Mouse (Mus musculus) cerebellum, postnatal 4 days (tissue): Measurements from ENCODE around the gene Apol6.

ENCODE experiments used
- DNase-seq, 2 experiments: peaks; one replicate each; pipeline ENCODE4 v3.0.0; 2022; ENCODE audit warnings: low spot score in 2 of 2, mixed read lengths in 1 of 2

Gene Apol6

DNA sequence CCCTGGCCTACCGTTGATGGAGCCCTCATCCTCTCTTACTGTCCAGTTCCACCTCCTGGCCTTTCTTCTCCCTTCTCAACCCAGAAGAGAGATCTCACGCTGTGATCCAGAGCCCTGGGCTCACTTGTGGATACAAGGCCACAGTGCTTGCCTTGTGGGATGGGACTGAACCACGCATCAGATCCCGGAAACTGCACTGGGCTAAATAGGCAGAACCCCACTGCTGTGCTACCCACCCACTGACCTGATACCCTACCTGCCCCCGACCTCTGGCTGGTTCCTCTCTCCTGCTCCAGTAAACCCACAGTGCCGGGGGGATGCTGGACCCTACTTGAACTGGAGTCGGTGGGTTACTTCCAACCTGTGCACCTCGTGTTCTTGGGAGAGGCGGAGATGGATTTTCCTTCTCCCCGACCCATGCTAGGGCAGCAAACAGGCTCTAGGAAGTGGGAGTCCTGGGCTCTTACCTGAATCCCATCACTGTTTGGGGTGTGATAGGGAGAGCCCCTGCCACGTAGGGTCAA is 26.3 kb downstream of the Apol6 start:
- no peak for DNase-seq

DNA sequence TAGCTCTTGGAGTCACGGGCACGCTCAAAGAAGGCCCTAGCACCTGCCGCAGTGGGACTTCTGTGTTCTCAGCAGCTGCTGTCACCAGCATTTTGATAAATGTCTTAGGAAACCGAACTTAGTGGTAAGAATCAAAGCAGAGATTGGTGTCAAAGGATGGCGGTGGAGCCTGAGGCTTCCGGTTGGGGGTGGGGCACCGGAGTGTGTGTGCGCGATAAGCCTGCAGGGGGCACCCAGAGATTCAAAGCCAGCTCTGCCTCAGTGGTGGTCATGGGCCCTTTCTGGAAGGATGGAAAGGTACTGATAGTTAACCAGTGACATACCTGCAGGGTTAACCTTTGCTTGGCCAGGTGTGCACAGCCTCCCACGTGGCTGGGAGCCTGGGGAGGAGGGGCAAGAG is 27.0 kb downstream of the Apol6 start:
- DNase-seq = no peak

DNA sequence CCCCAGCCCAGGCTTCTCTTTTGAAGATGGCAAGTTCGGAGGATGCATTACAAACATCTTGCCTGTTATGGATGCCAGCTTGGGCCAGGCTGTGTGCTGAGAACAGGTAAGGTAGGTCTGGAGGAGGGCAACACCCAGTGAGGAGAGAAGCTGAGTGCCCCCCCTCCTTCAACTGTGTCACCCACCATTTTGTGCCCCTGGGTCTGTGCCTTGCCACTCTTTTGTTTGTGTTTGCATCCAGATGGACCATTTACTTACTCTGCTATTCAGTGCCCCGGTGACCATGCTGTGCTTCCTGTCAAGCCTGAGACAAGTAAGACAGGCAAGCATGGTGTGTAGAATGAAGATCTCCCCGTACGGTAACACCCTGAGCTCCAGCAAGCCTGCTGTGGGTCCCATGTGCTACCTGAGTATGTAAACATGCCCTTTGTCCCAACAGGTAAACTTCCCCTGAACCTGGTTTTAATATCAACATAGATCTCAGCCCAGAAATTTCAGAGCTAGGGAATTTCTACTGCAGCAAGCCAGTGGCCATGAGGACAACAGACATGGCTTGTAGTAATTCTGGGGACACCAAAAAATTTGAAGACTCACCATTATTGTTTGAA is 28.1 kb downstream of the Apol6 start:
- DNase-seq = no peak

DNA sequence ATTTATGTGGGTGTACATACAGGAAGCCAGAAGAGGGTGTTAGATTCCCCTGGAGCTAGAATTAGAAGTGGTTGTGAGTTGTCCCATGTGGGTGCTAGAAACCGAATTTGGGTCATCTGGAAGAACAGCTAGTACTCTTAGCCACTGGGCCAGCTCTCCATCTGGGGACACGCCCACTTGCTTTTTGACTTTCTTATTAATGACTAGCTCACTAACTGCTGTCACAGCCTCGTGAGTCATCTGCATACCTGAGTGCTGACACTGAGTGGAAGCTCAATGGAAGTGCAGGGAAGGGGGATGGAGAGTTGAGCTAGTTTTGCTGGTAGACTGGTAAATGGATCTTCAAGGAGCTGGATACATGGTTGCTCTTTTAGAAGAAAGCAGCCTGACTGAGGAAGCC is 32.0 kb downstream of the Apol6 start:
- no peak for DNase-seq

DNA sequence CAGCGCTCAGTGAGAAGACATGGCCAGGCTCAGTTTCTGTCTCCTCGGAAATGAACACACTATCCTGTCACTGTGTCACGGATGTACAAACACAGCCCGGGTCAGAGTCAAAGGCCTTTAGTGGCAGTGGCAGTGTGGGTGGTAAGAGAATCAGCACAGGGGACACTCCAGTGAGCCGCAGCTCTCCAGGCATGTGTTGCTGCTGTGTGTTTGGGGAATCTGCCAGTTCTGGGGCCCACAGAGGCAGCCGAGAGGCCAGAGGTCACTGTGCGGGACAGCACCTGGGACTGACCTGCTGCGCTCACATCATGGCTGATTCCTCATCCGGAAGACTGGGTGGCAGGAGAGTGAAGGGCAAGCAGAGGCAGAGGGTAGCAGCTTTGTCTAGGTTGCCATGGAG is 33.4 kb downstream of the Apol6 start:
- DNase-seq = no peak

DNA sequence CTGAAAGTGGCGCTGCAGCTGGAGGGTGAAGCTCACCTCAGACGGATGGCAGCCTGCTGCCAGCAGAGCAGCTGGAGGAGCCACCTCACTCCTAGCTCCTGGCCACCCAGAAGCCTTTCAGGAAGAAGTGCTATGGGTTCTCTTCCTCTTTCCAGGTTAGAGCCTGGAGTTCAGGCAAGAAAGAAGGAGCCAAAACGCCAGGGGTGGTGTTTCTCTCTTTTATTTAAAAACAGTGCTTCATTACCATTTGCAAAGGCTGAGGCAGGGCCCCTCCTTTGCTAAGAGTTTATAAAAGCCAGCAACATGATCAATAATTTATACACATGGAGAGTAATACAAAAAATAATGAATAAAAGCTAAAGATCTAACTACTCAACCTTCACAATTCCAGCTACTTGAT is 34.3 kb downstream of the Apol6 start:
- DNase-seq = no peak

DNA sequence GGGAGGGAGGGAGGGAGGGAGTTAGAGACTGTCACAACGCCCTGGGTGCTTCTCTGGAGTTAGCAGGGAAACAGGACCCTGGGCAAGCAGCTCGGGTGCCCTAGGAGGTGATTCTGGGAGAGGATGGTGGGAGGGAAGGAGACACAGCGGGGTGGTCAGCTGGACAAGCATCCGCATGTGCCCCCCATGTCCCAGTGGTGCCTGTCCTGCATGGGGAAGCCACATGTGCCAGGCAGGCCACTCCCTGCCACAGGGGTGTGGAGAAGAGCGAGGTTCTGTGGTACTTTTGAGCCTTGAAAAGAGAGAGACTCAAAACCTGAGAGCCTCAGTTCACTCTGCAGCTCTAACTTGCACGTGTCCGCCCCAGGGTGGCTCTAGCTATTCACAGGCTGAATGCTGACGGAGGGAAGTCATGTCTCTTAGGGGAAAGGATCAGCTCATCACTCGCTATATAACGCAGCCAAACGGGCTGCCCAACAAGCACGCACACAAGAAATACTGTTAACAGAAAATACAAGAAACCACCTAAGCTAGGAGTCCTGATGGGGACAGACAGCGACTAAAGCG is 34.8 kb downstream of the Apol6 start:
- DNase-seq = no peak

DNA sequence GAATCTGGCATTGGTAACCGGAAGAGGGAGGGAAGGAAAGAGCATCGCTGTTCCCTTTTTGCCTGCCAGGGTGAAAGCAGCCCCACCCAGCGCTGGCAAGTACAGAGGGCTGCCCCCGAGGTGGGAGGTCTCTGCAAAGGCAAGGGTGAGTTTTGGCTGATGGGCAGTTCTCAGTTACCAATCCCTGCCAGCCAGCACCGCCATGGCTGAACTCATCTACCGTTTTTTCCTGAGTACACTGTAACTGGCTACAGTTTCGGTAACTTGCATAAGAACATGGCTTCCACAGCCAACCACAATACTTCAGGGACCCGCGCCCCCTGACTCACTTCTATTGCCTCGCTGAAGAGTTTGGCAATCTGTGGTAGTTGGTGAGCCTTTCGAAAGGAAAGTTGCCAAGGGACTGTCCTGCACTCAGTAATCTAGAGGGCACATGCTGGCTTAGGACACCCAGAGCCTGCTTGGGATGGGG is 35.4 kb downstream of the Apol6 start:
- DNase-seq = no peak

DNA sequence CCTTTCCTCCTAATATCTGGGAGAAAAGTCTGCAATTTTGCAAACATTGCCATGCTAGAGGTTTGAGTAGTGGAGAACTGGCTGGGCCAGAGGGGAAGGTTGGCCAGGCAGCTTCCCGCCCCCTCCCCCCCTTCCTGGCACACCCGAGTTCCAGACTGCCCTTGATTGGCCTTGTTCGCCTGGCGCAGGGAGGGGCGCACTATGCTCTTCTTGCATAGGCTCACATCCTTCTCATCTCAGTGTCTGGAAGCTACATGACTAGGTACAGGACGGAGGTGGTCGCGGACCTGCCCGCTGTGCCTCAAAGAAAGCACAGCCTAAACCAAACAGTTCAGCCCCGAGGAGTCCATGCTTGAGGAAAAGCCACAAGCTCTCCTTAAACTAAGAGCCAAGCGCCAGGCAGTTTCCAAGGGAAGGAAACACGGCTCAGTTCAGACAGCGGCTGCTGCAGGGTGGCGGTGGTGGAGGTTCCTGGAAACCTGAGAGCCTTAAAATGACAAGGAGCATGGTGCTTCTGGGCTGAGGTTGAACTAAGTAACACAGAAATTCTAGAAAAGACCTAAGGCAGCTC is 36.2 kb downstream of the Apol6 start:
- DNase-seq = no peak

DNA sequence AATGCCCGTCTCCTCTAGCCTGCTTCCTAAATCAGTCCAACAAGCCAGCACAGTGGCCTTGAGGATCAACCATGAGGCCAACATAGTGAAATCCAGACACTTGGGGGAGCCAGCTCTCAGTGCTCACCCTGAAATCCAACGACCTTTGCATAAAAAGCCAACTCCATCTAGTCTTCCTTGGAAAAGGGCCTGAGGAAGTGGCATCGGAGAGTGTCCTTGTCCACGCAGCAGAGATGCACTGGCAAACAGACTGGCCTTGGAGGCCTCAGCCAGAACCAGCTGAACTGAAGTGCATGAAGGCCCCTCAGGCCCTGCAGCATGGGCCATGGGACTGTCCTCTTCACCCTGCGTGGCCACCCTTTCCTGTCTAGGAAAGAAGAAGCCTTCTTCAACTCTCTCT is 36.9 kb downstream of the Apol6 start:
- no peak for DNase-seq

DNA sequence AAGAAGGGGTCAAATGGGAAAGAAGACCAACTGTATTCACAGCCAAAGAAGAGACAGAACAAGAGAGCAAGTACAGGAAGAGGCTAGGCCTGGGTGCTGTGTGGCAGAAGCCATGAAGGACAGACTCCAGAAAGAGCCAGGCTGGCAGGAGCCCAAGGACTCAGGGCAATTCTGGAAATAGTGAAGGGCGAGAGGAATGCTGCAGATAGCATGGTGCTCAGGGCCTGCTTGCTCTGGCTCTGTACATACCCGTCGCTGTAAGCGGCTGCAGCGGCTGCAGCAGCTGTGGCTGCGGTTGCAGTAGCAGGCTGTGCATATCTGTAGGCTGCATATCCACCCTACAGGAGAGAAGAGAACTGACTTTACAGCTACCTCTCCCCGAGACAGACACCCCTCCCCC is 41.3 kb downstream of the Apol6 start:
- DNase-seq = no peak

DNA sequence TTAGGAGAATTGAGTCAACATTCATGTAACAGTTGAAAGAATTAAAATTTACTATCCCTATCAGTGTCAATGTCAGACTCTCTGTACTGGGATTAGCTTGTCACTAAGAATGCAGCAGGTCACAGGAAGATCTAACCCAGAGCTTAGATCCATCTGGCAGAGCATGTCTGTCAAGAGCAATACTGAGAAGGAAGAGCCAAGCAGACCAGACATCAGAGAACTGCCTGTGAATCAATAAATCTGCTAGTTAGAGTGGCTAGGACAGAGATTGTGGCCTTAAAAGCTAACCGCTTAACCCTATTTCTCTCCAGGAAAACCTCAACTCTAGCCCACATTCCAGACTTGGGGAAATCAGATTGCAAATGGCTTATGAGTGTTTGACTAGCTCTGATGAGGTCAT is 42.0 kb downstream of the Apol6 start:
- no peak for DNase-seq

DNA sequence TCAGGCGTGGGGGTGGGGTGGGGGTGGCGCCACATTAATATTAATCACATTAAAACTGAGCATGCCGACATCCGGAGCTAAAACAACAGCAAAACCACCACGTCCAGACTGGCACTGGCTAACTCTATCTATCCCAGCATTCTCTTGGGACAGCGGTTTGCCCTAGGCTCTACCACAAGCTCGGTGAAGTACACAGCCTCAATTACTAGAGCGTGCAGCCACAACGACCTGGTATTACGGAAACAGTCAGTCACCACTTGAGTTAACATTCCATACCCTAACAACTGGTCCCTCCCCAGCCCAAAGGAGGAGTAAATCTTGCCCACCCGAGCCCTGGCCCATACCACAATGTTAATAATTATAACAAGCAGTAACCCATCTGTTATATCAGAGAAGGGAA is 44.7 kb downstream of the Apol6 start:
- no peak for DNase-seq

DNA sequence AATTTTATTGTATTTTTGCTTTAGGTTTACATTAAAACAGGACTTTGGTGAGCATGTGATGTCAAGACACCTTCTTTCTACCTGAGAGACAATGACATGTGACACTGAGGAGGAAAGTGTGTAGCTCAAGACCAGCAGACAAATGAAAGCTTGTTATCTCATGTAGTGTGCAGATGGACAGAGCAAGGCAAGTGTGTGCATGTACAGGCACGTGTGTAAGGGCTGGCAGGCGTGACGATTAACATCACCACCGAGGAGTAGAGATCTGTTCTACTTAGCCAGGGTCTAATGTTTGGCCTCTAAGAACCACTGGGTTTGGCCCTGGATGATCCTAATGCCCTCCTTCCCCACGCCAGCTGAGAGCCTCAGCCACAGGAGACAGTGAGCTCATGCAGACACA is 46.0 kb downstream of the Apol6 start:
- no peak for DNase-seq

DNA sequence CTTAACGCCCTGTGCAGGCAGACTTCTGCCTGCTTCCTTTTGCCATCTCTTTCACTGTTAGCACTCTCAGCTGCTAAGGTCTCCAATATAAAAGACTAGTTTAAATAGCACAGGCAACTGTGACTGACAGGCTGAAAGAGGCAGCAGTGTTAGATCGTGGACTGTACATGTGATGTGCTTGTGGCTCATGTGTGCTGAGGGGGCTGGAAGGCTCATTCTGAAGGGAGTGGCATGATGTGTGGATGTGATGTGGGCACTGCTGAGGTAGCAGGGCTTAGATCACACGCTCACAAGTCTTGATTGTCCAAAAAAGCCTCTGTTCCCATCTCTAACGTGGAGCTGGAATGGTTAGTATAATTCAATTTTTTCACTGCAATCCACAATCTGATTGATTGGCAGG is 46.9 kb downstream of the Apol6 start:
- DNase-seq = no peak

DNA sequence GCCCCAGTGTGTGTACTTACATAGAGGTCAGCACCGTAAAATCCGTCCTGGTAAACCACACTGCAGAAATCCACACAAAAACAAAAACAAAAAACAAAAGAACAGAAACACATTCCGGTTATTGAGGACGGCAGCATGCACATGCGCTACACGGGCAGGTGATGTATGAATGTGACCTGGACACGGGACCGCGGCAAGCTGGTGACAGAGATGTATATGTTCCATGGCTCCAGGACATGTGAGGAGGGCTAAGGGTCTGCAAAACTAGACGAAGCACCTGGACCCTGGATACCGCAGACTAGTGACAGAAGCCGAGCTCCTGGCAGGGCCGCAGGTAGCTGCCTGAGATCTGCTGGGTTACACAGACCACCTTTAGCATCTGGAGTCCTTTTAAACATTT is 49.9 kb downstream of the Apol6 start:
- DNase-seq = no peak

DNA sequence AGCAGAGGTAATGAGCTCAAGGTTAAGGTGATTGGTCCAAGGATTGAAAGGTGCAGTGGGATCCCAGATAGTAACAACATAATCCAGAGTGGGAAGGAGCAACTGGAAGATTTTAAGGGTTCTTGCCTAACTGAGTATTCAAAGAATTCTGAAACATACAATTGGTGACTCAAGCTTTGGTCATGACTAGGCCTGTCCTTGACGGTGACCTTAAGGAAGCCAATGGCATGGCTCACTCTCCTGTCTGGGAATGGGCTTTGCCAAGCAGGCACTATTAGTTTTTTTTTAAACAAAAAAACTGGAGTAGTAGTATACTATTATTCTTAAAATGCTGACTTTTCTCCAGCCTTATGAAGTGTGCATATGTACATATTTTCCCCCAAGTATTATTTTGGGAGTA is 50.7 kb downstream of the Apol6 start:
- DNase-seq = no peak

DNA sequence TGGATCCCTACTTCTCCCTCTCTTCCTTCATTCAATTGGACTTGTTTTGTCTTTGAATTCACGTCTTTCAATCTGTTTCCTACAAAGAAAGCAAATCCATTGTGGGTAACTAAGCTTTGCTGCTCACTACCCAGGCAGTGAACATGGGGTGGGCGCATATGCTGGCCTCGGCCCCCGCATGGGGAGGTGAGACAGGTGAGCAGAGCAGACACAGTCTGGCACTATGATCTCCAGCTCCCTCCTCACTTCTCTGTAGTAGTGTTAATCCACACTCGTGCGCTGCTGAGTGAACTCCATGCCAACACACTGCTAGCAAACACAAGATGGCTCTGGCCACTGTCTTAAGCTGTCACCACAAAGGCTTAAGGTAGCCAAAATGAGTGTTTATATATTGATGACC is 52.8 kb downstream of the Apol6 start:
- DNase-seq = no peak

DNA sequence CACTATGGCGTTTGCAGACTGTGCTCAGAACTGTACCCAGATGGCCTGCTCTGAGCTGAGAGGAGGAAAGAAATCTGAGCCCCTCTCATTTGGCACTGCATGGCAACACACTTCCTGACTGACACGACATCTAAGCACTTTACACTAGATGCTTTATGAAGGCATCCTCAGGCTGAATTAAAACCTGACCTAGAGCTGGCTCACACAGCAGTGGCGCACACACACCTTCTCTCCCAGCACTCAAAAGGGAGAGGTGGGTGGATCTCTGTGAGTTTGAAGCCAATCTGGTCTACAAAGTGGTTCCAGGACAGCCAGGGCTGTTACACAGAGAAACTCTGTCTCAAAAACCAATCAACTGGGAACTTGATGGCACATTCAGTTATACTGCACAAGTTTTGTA is 55.2 kb downstream of the Apol6 start:
- no peak for DNase-seq

DNA sequence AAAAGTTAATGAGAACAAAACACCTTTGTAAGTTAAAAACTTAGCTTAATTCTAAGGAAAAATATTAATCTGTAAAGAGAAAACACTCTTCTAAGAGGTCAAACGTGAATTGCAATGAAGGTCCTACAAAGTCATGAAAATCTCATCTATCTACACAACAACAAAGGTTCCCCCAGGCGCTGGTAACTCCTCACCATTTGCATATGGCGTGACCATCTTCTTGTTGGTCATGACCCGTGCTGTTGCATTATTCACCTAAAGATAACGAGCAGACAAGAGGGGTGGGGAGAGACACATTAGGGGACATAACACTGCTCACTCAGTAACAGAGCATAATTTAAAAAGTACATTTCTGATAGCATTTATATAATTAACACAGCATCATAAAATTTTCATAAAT is 58.2 kb downstream of the Apol6 start:
- no peak for DNase-seq

DNA sequence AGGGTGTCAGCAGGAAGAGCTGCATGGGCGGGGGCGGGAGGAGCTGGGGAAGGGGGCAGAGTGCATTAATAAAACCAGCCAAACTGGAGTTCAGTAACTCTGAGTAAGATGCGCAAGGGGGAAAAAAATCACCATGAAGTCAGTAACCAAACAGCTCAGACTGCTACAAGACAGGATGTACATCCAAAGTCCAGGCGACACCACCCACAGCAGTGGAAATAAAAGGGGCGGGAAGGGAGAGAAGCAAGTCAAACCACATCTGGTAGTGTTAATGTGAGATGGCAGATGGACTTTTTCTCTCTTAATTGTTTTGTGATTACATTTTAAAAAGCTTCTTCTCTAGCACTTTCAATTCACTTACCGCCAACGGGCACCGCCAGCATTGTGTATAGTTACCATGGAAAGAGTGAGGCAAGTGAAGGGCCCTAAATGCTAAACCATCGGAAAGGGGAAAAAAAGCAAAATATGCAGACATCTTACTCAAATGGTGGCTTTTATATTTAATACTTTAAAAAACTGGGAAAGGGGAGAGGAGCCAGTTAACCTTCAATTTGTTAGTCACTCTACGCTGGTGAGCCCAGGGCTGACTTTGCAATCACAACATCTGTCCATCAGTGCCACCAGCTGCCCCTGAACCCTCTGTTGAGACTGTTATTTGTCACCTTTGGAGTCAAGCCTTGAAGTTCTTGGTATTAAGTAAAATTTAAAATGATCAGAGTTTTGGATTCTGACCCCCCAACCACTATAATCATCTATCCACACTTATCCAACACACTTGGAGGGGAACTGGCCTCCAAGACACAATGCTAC is 60.0 kb downstream of the Apol6 start:
- no peak for DNase-seq

DNA sequence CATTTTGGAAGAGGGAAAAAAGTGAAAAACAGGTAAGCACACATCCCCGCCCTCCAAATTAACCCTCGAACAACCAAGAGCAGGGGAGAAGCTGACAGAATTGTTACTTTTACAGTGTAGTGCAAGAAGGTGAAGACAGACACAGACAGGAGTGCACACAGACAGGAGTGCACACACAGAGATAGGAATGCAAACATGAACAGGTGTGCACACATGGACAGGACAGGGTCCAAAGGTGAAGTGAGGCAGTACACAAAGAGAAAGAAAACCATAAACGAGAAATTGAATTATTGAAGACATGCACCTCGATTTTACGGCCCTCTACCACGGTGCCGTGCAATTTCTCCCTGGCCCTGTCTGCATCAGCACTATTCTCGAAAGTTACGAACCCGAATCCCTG is 60.7 kb downstream of the Apol6 start:
- no peak for DNase-seq
